Mouse (Mus musculus): ENCODE measurements around the gene Fgfrl1. TPM values are rescaled to one million over a fixed set of nuclear protein-coding genes. Genes with fewer than 3 reads are reported as not detected.

Gene Fgfrl1
- polyA plus RNA-seq, 1 experiment: 8.2 TPM

DNA sequence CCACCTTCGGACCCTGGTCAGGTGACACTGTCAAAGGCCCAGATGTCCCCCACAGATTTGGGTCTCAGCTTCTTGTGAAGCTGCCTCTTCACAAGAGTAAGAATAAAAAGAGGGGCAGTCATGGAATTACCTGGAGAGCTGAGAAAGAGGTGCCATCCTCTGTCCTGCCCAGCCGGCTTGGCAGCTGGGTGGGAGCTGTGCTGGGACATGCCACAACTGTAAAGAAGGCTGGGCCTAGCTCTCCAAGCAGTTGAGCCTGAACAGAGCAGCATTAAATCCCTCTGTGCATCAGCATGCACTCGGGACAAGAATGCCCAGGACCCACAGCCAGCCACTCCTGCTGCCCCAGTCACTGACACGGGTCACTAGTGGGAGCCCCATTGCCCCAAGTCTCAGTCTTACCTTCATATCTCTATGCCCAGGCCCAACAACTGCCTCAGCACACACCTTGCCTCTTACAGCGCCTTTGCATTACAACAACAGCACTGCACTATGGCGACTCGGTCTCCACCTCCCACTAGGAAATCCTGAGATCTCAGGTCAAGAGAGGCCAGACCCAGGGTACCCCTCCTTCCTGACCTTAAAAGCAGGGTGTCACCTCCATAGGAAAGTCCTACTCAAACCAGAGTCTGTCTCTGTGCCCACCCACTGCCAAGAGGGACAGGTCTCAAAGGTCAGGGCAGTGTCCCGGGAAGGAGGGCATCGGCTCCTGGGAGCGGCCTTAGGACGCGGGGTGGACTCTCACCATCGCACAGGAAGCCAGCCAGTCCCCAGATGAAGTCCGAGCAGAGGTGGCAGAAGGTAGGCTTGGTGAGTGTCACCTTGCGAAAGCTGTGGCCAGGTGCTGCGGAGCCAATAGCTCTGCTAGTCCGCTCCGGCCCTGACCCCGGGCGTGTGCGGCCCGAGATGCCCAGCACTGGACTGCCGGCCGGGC is 32.2 kb upstream of the Fgfrl1 start, which contains the start of gene Idua:
Idua (plus strand) TSS at position 634 of the 934 bp plus-strand sequence.
- peak within 1 kb of the TSS; percentile 80 for H3K4me3 ChIP-seq (replicated peaks; ENCODE audit: control insufficient read depth, low read depth, low read length)
- H3K27ac ChIP-seq (ENCODE audit: control insufficient read depth, insufficient read depth, low read depth, low read length, poor library complexity): 0 out of 2 replicates have a peak within 1 kb of the TSS, but pooled peaks have one; percentile 6
- 8% methylated on average over 24 of the region's 24 CpGs for WGBS
- TF ChIP-seq POLR2A (IDR thresholded peaks at IDR 0.05; ENCODE audit: borderline replicate concordance, control insufficient read depth, low read depth, low read length) (no peak), CTCF (IDR thresholded peaks at IDR 0.05; ENCODE audit: control insufficient read depth, insufficient read depth, low read length) (no peak)
- peaks cover 6% of the 10 kb centered on the region for H3K4me1 ChIP-seq (ENCODE audit: control insufficient read depth, insufficient read depth, low read length)

DNA sequence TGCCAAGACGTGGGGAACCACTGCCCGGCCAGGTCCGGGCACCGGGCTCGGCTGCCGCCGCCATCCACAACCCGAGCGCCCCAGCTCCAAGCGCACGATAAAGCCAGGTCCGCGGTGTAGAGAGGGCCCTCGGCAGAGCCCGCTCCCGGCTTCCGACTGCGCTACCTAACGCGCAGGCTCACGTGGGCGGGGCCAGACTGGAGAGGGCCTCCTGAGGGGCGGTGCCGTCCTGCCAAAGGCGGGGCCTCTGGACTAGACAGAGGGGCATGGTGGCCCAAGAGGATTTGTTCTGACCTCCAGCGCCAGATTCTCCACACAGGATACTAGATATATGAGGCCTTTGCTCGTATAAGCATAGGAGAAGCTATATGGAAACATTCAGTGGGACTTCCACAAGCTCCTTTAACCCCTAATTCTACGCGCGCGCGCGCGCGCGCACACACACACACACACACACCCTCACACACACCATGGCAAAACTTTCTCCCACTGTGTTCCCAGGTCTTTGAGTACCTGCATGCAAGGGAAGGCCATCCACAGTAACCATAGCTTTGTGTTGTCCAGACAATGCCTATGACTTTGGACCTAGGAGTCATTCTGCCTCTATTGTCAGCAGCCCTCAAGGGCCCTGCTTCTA is 31.4 kb upstream of the Fgfrl1 start:
- H3K27ac ChIP-seq (ENCODE audit: control insufficient read depth, insufficient read depth, low read depth, low read length, poor library complexity): 0 out of 2 replicates have a peak overlapping the region, but pooled peaks have one; percentile 6
- TF ChIP-seq POLR2A (IDR thresholded peaks at IDR 0.05; ENCODE audit: borderline replicate concordance, control insufficient read depth, low read depth, low read length) (peak; percentile 67; the same call in 1 of the 2 replicates), CTCF (IDR thresholded peaks at IDR 0.05; ENCODE audit: control insufficient read depth, insufficient read depth, low read length) (no peak)
- peaks cover 6% of the 10 kb centered on the region for H3K4me1 ChIP-seq (ENCODE audit: control insufficient read depth, insufficient read depth, low read length)
- 20% methylated on average over 36 of the region's 36 CpGs for WGBS
- peak overlapping the region; percentile 80 for H3K4me3 ChIP-seq (replicated peaks; ENCODE audit: control insufficient read depth, low read depth, low read length)

DNA sequence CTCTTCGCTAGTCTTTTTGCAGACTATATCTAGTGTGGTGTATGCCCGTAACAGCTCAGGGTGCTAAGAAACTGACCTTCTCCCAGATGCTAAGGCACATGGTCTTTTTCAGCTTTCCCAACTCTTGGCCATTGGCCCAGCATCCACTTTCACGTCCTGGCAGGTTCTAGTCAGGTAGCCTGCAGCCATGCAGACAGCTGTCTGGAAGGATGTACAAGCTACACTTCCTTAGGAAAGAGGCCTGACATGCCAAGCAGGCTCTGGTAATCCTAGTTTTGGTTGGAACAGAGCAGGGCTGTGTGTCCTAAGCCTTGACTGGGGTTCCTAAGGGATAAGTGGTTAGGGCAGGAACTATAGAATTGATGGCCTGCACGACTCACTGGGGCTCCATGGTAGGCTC is 29.4 kb upstream of the Fgfrl1 start:
- peaks cover 6% of the 10 kb centered on the region for H3K4me1 ChIP-seq (ENCODE audit: control insufficient read depth, insufficient read depth, low read length)
- 65% methylated on average over 4 of the region's 4 CpGs for WGBS
- no peak for TF ChIP-seq CTCF (IDR thresholded peaks at IDR 0.05; ENCODE audit: control insufficient read depth, insufficient read depth, low read length)
- TF ChIP-seq POLR2A (IDR thresholded peaks at IDR 0.05; ENCODE audit: borderline replicate concordance, control insufficient read depth, low read depth, low read length): no peak
- no peak overlapping the region for H3K4me3 ChIP-seq (replicated peaks; ENCODE audit: control insufficient read depth, low read depth, low read length)
- H3K27ac ChIP-seq (ENCODE audit: control insufficient read depth, insufficient read depth, low read depth, low read length, poor library complexity): no peak overlapping the region

DNA sequence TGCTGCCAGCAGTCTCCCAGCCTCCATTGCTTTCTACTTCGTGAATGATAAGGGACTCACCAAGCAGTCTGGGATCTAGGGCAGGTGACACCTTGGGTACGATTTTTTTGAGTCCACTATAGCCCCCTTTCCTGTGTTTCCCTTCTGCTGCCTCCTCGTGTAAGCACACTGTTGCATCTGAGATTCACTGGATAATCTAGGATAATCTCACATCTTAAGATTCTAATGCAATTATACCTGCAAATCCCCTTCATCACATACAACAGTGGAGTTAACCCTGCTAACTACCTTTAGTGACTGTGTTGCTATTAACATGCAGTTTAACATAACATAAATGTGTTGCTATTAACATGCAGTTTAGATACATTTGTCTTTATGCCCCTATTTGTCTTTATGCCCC is 27.1 kb upstream of the Fgfrl1 start:
- TF ChIP-seq CTCF (IDR thresholded peaks at IDR 0.05; ENCODE audit: control insufficient read depth, insufficient read depth, low read length): no peak
- TF ChIP-seq POLR2A (IDR thresholded peaks at IDR 0.05; ENCODE audit: borderline replicate concordance, control insufficient read depth, low read depth, low read length): no peak
- 59% methylated on average over 3 of the region's 3 CpGs for WGBS
- Histone ChIP-seq H3K27ac (ENCODE audit: control insufficient read depth, insufficient read depth, low read depth, low read length, poor library complexity) (no peak overlapping the region), H3K4me1 (ENCODE audit: control insufficient read depth, insufficient read depth, low read length) (peaks cover 2% of the 10 kb centered on the region), H3K4me3 (replicated peaks; ENCODE audit: control insufficient read depth, low read depth, low read length) (no peak overlapping the region)

DNA sequence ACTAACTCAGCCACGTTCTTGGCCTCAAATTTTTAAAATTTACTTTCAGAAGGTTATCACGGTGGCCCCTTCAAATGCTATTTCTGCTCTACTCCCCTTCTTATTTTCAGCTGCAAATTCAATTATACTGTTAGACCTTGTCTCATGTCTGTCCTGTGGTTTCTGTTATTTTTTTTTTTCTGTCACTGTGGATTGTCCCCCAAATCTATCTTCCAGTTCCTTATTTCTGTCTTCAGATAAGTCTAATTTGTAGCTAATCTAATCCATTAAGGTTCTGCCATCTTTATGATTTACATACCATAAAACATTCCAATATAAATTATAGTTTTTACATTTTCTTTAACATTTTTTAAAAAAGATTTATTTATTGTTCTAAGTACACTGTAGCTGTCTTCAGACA is 24.8 kb upstream of the Fgfrl1 start:
- 65% methylated on average over 2 of the region's 2 CpGs for WGBS
- peaks cover 2% of the 10 kb centered on the region for H3K4me1 ChIP-seq (ENCODE audit: control insufficient read depth, insufficient read depth, low read length)
- TF ChIP-seq CTCF (IDR thresholded peaks at IDR 0.05; ENCODE audit: control insufficient read depth, insufficient read depth, low read length): no peak
- no peak for TF ChIP-seq POLR2A (IDR thresholded peaks at IDR 0.05; ENCODE audit: borderline replicate concordance, control insufficient read depth, low read depth, low read length)
- no peak overlapping the region for H3K4me3 ChIP-seq (replicated peaks; ENCODE audit: control insufficient read depth, low read depth, low read length)
- H3K27ac ChIP-seq (ENCODE audit: control insufficient read depth, insufficient read depth, low read depth, low read length, poor library complexity): no peak overlapping the region

DNA sequence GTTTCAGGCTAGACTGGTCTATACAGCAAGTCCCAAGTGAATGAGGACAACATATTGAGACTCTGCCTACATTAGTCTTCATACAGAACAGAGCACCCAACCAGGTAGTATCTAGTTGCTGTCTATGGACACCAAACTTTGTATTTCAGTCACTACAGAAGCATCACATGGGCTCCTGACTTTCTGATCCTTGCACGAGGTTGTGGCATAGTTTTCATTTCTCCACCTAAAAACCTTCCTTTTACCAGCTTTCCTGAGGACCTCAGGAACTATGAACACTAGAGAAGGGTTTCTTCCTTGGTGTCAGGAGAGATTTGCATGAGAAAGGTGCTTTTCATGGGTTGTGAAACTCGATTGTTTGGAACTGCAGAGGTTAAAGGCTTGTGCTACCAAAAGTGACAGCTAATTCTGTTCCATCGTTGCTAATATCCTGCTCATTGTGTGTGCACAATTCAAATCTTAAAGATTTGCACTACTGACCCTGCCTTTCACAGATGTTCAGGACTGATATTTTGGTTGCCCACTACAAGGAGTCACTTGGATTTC is 23.7 kb upstream of the Fgfrl1 start:
- peaks cover 2% of the 10 kb centered on the region for H3K4me1 ChIP-seq (ENCODE audit: control insufficient read depth, insufficient read depth, low read length)
- H3K27ac ChIP-seq (ENCODE audit: control insufficient read depth, insufficient read depth, low read depth, low read length, poor library complexity): peak overlapping the region; percentile 90; the same call in 1 of the 2 replicates
- peak overlapping the region; percentile 90 for H3K4me3 ChIP-seq (replicated peaks; ENCODE audit: control insufficient read depth, low read depth, low read length)
- TF ChIP-seq CTCF (IDR thresholded peaks at IDR 0.05; ENCODE audit: control insufficient read depth, insufficient read depth, low read length) (no peak), POLR2A (IDR thresholded peaks at IDR 0.05; ENCODE audit: borderline replicate concordance, control insufficient read depth, low read depth, low read length) (no peak)
- 10% methylated on average over 3 of the region's 3 CpGs for WGBS

DNA sequence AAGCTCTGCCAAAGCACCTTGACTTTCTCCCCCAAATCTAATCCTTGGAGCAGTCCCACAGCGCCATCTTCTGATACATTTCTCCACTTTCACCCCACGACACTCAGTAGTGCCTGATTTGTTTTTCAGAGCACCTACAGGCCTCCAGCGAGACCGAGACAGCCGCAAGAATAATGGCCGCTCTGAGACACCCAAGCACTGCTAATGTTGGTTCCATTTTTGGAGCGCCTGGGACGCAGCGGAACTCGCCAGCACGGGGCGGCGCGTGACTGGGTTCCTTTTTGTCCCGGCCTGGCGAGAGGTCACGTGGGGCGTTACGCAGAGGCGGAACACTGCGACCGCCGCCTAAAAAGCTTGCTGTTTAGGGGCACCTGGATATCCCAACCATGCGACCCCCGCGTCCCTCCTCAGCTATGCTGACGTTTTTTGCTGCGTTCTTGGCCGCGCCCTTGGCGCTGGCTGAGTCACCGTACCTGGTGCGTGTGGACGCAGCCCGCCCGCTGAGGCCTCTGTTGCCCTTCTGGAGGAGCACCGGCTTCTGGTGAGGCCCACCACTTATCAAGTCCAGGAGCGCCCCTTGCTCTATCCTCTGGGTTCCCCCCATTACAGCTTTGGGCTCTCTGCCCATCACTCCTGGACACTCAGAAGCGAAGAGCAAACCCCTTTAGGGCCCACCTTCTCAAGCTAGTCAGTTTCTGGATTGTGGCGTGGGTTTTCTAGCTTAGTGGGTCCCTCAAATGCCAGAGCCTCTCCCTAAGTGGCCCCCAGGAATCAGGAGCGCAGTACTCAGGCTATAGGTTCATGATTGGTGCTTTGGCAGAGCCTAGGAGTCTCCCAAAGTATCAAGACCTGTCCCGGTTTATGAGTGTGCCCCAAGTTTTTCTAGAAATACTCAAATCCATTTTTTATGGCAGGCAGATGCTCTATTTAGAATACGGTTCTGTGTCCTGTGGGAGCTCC is 22.9 kb upstream of the Fgfrl1 start, which contains the start of gene Dgkq:
Dgkq (minus strand) TSS at position 696 of the 960 bp plus-strand sequence.
- H3K27ac ChIP-seq (ENCODE audit: control insufficient read depth, insufficient read depth, low read depth, low read length, poor library complexity): peak within 1 kb of the TSS; percentile 90
- peaks cover 2% of the 10 kb centered on the region for H3K4me1 ChIP-seq (ENCODE audit: control insufficient read depth, insufficient read depth, low read length)
- 3% methylated on average over 43 of the region's 43 CpGs for WGBS
- peak within 1 kb of the TSS; percentile 90 for H3K4me3 ChIP-seq (replicated peaks; ENCODE audit: control insufficient read depth, low read depth, low read length)
- TF ChIP-seq CTCF (IDR thresholded peaks at IDR 0.05; ENCODE audit: control insufficient read depth, insufficient read depth, low read length): no peak
- peak; percentile 76; the same call in 1 of the 2 replicates for TF ChIP-seq POLR2A (IDR thresholded peaks at IDR 0.05; ENCODE audit: borderline replicate concordance, control insufficient read depth, low read depth, low read length)

All from bone marrow, adult 2 months (tissue).